Mouse (Mus musculus): ENCODE data around the gene Mgat4a. TPM values are rescaled to one million over a fixed set of nuclear protein-coding genes. Genes with fewer than 3 reads are reported as not detected.
"Not testable (repeated sequence)": the region's sequence is repeated elsewhere in the genome, so short reads cannot be mapped to it uniquely, and the experiment has no call there.

Gene Mgat4a
- polyA plus RNA-seq, 1 experiment from 2014 or later = 9.3 TPM

DNA sequence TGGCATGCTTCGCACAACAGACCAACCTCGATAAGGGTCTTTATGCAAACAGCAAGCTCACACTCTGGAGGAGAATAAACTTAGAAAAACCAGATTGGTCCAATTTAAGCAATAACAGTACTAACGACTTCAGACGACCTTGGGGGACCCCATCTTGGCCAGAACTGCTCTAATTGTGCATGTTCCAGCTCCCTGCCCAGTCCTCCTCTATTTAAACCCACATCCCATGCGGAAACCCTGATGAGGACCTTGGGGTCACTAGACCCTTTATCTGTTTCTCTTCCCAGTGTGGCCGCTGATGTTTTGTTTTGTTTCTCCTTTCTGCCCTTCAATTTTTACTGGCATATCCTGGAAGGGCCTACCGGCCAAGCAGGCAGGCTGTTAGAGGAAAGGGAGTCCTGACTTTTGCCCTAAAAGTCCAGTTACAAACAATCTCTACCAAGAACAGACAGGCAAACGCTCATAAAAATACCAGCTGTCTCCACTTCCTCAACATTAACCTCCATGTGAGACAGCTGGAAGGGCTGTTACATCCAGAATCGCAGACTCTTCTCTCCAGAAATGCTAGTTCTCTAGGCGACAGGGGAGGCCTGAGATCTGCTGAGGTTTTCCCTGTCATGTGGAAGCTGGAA is 36.0 kb downstream of the Mgat4a start:
- Histone ChIP-seq H3K36me3 (ENCODE audit: control insufficient read depth, insufficient read depth) (no peaks in the 10 kb centered on the region), H3K4me2 (ENCODE audit: low read length) (no peak overlapping the region), H3K27ac (ENCODE audit: low read length) (no peak overlapping the region), H3K9ac (replicated peaks; ENCODE audit: low read depth, low read length) (no peak overlapping the region), H3K4me1 (replicated peaks; ENCODE audit: control insufficient read depth, insufficient read depth, low read length) (no peaks in the 10 kb centered on the region), H3K9me3 (ENCODE audit: control insufficient read depth, low read length) (peaks cover 4% of the 10 kb centered on the region), H3K4me3 (replicated peaks; ENCODE audit: low read length) (no peak overlapping the region), H3K27me3 (replicated peaks; ENCODE audit: control insufficient read depth, insufficient read depth, low read length) (no peaks in the 10 kb centered on the region)
- no peak for ATAC-seq
- WGBS = 76% methylated on average over 10 of the region's 10 CpGs

DNA sequence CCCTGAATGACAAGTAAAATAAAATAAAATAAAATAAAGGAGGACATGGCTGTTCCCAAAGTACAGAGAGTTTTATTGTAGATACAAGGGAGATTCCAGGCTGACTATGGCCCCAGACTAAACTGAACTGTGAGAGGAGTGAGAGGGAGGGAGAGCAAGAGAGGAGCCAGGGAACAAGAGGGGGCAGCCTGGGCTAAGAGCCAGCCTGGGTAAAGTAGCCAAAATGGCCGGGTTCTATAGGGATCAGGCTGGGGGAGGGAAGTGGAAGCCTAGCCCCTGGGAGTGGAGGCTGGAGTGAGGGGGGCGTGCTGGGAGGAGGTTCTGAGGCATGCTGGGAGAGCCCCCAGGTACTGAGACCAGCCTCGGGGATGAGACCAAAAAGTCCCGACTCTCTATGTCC is 37.2 kb downstream of the Mgat4a start:
- 86% methylated on average over 4 of the region's 4 CpGs for WGBS
- ATAC-seq = no peak
- no peaks in the 10 kb centered on the region for H3K4me1 ChIP-seq (replicated peaks; ENCODE audit: control insufficient read depth, insufficient read depth, low read length)

DNA sequence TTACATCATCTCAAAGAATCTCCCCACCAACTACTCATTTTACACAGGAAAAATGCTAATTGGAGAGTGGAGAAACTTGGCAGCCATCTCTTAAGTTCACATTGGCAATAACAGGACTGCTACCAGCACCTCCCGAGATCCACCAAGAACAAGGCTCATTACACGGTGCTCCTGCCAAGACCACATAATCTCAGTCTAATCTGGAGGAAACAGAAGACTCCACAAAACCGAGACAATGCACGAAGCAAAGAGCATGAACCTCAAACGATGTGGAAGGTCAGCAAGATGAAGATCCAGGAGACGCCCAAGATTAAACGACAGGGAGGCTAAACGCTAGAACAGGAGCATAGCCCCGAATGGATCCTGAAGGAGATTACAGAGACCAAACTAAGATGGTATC is 38.5 kb downstream of the Mgat4a start:
- 78% methylated on average over 9 of the region's 9 CpGs for WGBS
- H3K9ac ChIP-seq (replicated peaks; ENCODE audit: low read depth, low read length) = no peak overlapping the region

More for the DNA sequence above, 37.2 kb downstream of the Mgat4a start:
- Histone ChIP-seq H3K27ac (ENCODE audit: low read length) (no peak overlapping the region), H3K4me2 (ENCODE audit: low read length) (no peak overlapping the region), H3K4me3 (replicated peaks; ENCODE audit: low read length) (no peak overlapping the region), H3K9me3 (ENCODE audit: control insufficient read depth, low read length) (peaks cover 4% of the 10 kb centered on the region), H3K36me3 (ENCODE audit: control insufficient read depth, insufficient read depth) (no peaks in the 10 kb centered on the region), H3K27me3 (replicated peaks; ENCODE audit: control insufficient read depth, insufficient read depth, low read length) (no peaks in the 10 kb centered on the region), H3K9ac (replicated peaks; ENCODE audit: low read depth, low read length) (no peak overlapping the region)

DNA sequence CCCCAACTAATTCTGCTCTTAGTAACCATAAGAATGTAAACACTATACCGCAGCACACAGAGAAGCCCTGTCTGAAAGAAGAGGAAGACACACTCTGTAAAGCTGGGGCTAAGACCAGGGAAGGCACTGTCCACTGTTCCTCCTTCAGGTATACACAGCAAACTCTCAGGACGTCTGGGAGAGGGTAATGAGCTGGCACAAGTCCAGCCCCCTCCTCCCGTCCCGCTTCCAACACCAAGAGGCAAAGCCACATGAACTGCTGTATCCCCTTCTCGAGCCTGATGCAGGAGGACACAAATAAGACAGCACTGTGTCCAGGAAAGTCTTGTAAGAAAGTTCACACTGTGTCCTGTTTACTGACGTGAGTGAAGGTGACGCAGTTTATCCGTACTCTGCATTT is 40.1 kb downstream of the Mgat4a start:
- no peaks in the 10 kb centered on the region for H3K27me3 ChIP-seq (replicated peaks; ENCODE audit: control insufficient read depth, insufficient read depth, low read length)
- no peak overlapping the region for H3K4me3 ChIP-seq (replicated peaks; ENCODE audit: low read length)
- H3K9ac ChIP-seq (replicated peaks; ENCODE audit: low read depth, low read length) = no peak overlapping the region
- no peak overlapping the region for H3K4me2 ChIP-seq (ENCODE audit: low read length)
- ATAC-seq = no peak
- 53% methylated on average over 8 of the region's 8 CpGs for WGBS
- H3K9me3 ChIP-seq (ENCODE audit: control insufficient read depth, low read length) = no peaks in the 10 kb centered on the region
- H3K27ac ChIP-seq (ENCODE audit: low read length) = no peak overlapping the region
- H3K4me1 ChIP-seq (replicated peaks; ENCODE audit: control insufficient read depth, insufficient read depth, low read length) = no peaks in the 10 kb centered on the region
- H3K36me3 ChIP-seq (ENCODE audit: control insufficient read depth, insufficient read depth) = no peaks in the 10 kb centered on the region

More for the DNA sequence above, 38.5 kb downstream of the Mgat4a start:
- Histone ChIP-seq H3K27me3 (replicated peaks; ENCODE audit: control insufficient read depth, insufficient read depth, low read length) (no peaks in the 10 kb centered on the region), H3K4me3 (replicated peaks; ENCODE audit: low read length) (no peak overlapping the region), H3K4me2 (ENCODE audit: low read length) (no peak overlapping the region), H3K36me3 (ENCODE audit: control insufficient read depth, insufficient read depth) (no peaks in the 10 kb centered on the region), H3K4me1 (replicated peaks; ENCODE audit: control insufficient read depth, insufficient read depth, low read length) (no peaks in the 10 kb centered on the region), H3K27ac (ENCODE audit: low read length) (no peak overlapping the region), H3K9me3 (ENCODE audit: control insufficient read depth, low read length) (peaks cover 4% of the 10 kb centered on the region)
- no peak for ATAC-seq

DNA sequence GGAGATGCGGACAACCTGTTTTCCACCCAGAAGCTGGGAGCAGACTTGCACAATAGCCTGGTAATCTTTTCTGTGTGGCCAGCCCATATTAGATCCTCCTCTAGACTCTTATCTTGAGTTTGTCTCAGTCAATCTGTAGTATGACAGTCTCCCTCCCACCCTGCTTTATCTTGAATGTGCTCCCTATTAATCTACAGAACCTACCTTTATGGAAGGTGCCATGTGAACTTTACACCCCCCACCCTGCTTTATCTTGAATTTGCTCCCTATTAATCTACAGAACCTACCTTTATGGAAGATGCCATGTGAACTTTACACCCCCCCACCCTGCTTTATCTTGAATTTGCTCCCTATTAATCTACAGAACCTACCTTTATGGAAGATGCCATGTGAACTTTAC is 41.4 kb downstream of the Mgat4a start:
- not testable (repeated sequence) for H3K4me1 ChIP-seq (replicated peaks; ENCODE audit: control insufficient read depth, insufficient read depth, low read length); H3K4me2 ChIP-seq (ENCODE audit: low read length); H3K9ac ChIP-seq (replicated peaks; ENCODE audit: low read depth, low read length); H3K27ac ChIP-seq (ENCODE audit: low read length); H3K4me3 ChIP-seq (replicated peaks; ENCODE audit: low read length); H3K9me3 ChIP-seq (ENCODE audit: control insufficient read depth, low read length); H3K36me3 ChIP-seq (ENCODE audit: control insufficient read depth, insufficient read depth); ATAC-seq; H3K27me3 ChIP-seq (replicated peaks; ENCODE audit: control insufficient read depth, insufficient read depth, low read length)
- WGBS = 96% methylated on average over 1 of the region's 1 CpGs

DNA sequence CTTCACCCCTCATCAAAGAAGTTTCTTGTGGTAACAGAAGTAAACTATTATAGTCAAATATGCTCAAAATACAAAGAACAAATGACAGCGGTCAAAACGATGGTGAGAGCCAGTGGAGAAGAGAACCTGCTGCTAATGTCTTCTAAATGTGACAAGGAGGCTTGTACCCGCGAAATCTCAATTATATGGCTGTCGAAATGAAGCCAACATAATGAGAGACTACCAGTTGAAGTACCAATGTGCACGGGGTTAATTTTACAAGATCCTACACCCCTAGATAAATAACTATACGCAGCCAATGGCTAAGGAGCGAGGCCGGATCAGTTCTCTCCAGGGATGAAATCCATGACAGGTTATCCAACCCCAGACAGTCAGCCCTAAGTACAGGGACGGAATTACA is 41.9 kb downstream of the Mgat4a start:
- Histone ChIP-seq H3K9me3 (ENCODE audit: control insufficient read depth, low read length) (no peaks in the 10 kb centered on the region), H3K4me3 (replicated peaks; ENCODE audit: low read length) (no peak overlapping the region), H3K4me1 (replicated peaks; ENCODE audit: control insufficient read depth, insufficient read depth, low read length) (no peaks in the 10 kb centered on the region), H3K4me2 (ENCODE audit: low read length) (no peak overlapping the region), H3K27ac (ENCODE audit: low read length) (no peak overlapping the region), H3K9ac (replicated peaks; ENCODE audit: low read depth, low read length) (no peak overlapping the region), H3K36me3 (ENCODE audit: control insufficient read depth, insufficient read depth) (no peaks in the 10 kb centered on the region), H3K27me3 (replicated peaks; ENCODE audit: control insufficient read depth, insufficient read depth, low read length) (no peaks in the 10 kb centered on the region)
- no peak for ATAC-seq
- WGBS = 62% methylated on average over 10 of the region's 10 CpGs

DNA sequence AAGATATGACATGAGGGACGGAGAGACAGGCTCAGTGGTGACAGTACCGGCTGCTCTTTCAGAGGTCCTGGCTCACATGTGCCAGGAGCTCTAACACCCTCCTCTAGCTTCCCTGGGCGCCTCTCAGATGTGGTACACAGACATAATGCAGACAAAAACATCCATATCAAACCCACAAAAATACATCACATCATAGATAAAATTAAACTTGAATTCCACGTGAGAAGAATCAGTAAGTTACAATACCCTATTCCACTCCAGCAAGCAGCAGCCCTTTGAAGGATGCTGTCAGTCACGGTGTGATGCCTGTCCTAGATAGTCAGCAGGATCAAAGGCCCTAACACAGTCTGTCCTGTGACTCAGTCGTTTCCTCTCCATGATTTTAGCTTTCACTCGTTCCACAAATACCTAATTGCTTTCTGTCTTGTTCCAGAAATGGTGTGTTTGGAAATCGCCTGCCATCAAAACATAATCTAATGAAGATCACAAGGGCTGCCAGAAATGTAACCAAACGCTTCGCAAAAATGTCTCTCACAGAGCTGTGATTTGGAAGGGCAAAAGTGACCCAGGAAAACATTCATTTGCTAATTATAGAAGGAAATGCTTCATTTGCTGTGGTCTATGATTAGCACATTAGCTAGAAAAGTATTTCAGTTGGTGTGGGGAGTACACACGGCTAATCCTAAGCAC is 44.1 kb downstream of the Mgat4a start:
- Histone ChIP-seq H3K4me3 (replicated peaks; ENCODE audit: low read length) (no peak overlapping the region), H3K36me3 (ENCODE audit: control insufficient read depth, insufficient read depth) (no peaks in the 10 kb centered on the region), H3K27ac (ENCODE audit: low read length) (no peak overlapping the region), H3K4me1 (replicated peaks; ENCODE audit: control insufficient read depth, insufficient read depth, low read length) (no peaks in the 10 kb centered on the region), H3K9me3 (ENCODE audit: control insufficient read depth, low read length) (no peaks in the 10 kb centered on the region), H3K9ac (replicated peaks; ENCODE audit: low read depth, low read length) (no peak overlapping the region), H3K27me3 (replicated peaks; ENCODE audit: control insufficient read depth, insufficient read depth, low read length) (no peaks in the 10 kb centered on the region), H3K4me2 (ENCODE audit: low read length) (no peak overlapping the region)
- ATAC-seq = no peak
- 64% methylated on average over 11 of the region's 11 CpGs for WGBS

DNA sequence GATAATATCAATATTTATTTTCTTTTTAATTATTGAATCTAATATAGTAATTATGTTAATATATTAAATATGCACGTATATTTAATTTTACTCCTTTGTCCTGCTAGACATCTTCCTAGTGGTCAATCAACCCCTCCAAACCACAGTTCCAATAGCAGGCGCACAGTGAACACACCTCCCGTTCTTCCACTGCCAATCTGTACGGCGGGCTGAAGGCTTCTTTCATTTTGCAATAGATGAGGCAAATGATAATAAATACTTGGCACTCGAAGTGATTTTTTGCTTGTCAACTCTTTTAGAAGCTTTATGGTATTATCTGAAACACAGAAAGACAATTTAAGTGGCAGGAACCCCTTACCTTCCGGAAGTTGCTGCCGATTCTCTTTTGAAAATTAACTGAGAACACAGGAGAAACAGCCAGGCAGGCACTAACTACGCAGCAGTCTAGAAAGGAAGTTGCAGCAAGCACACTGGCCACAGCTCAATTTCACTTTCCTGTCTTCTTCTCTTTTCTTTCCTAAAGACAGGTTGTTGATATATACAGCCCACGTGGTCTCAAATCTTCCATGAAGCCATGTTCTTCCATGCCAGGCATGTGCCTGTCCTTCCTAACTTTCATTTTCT is 45.0 kb downstream of the Mgat4a start:
- Histone ChIP-seq H3K27ac (ENCODE audit: low read length) (no peak overlapping the region), H3K27me3 (replicated peaks; ENCODE audit: control insufficient read depth, insufficient read depth, low read length) (no peaks in the 10 kb centered on the region), H3K4me1 (replicated peaks; ENCODE audit: control insufficient read depth, insufficient read depth, low read length) (no peaks in the 10 kb centered on the region), H3K4me3 (replicated peaks; ENCODE audit: low read length) (no peak overlapping the region), H3K9me3 (ENCODE audit: control insufficient read depth, low read length) (no peaks in the 10 kb centered on the region), H3K36me3 (ENCODE audit: control insufficient read depth, insufficient read depth) (no peaks in the 10 kb centered on the region), H3K9ac (replicated peaks; ENCODE audit: low read depth, low read length) (no peak overlapping the region), H3K4me2 (ENCODE audit: low read length) (no peak overlapping the region)
- no peak for ATAC-seq
- 86% methylated on average over 10 of the region's 10 CpGs for WGBS

DNA sequence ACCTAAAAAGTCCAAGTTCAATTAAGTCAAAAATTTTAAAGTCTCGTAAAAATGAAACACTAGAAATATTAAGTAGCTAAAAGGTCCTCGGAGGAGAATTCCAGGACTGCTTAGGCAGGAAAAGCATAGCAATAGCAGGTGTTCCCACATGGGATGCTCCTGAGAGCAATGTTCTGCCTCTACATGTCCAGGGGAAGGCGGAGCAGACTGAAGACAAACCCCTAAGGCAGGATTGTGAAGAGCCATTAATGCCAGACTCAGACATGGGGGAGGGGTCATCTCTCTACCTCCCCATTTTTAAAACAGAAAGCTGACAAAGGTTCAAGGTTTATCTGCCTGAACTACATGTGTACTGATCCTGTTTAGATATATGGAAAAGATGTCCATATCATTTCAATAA is 45.7 kb downstream of the Mgat4a start:
- no peaks in the 10 kb centered on the region for H3K36me3 ChIP-seq (ENCODE audit: control insufficient read depth, insufficient read depth)
- WGBS = 91% methylated on average over 3 of the region's 3 CpGs
- no peaks in the 10 kb centered on the region for H3K9me3 ChIP-seq (ENCODE audit: control insufficient read depth, low read length)
- H3K4me2 ChIP-seq (ENCODE audit: low read length) = no peak overlapping the region
- ATAC-seq = no peak
- H3K27me3 ChIP-seq (replicated peaks; ENCODE audit: control insufficient read depth, insufficient read depth, low read length) = no peaks in the 10 kb centered on the region
- no peak overlapping the region for H3K27ac ChIP-seq (ENCODE audit: low read length)
- H3K4me3 ChIP-seq (replicated peaks; ENCODE audit: low read length) = no peak overlapping the region
- no peak overlapping the region for H3K9ac ChIP-seq (replicated peaks; ENCODE audit: low read depth, low read length)
- H3K4me1 ChIP-seq (replicated peaks; ENCODE audit: control insufficient read depth, insufficient read depth, low read length) = no peaks in the 10 kb centered on the region
